Mouse (Mus musculus) megakaryocyte, embryonic 14.5 days (primary cell): ENCODE data around the gene Eif4b.

Source experiments
- FLI1 ChIP-seq: IDR thresholded peaks from 2 replicates; pipeline ENCODE4 v1.6.1; 2012; ENCODE audit warnings: low read length, inconsistent platforms, mixed read lengths
- GATA1 ChIP-seq: IDR thresholded peaks from 3 replicates; pipeline ENCODE4 v1.6.1; 2012; ENCODE audit warnings: mixed read lengths, low read length, inconsistent platforms, borderline replicate concordance

DNA sequence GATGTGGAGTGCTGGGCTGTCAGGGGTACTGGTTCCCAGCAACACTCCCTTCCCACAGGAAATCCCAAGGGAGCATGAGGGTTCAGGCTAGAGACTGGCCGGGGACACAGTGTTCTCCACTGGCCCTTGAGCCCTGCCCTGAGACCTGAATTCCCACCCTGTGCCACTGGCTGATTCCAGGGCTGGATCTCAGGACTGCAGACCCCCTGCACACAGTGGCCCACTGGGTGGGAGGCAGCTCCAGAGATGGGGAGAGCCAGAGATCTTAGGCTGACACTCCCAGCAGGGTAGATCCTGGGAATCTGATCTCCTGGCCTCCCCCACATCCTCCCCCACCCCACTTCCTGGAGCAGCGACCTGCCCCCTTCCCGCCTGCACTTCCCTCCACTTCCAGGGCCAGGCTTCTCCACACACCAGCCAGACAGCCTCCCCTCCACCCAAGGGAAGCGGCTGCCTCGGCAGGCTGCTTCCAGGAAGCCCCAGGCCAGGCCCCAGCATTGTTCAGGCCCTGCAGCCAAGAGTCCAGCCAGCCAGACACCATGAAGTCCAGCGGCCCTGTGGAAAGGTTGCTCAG, 29.1 kb downstream of the Eif4b start:
- TF ChIP-seq GATA1 (no peak), FLI1 (no peak)
